Mouse (Mus musculus) myocyte (in vitro differentiated cells): ENCODE data around the gene Krt76.

ENCODE experiments used
- E2F4 ChIP-seq: IDR thresholded peaks from one replicate; pipeline ENCODE4 v1.6.1; 2011; ENCODE audit warnings: mild to moderate bottlenecking, control low read depth, moderate library complexity; ENCODE audit not compliant: insufficient read depth
- MAX ChIP-seq: IDR thresholded peaks from one replicate; pipeline ENCODE4 v1.6.1; 2011; ENCODE audit warnings: low read depth, mild to moderate bottlenecking, control low read depth
- MYOD1 ChIP-seq, 3 experiments: IDR thresholded peaks; one replicate each; pipeline ENCODE4 v1.6.1; 2011; ENCODE audit warnings: control low read depth in 2 of 3, low read depth in 2 of 3, mild to moderate bottlenecking in 2 of 3, moderate library complexity in 1 of 3; ENCODE audit not compliant: insufficient read length in 2 of 3, control insufficient read depth in 1 of 3
- POLR2A ChIP-seq: IDR thresholded peaks from one replicate; pipeline ENCODE4 v1.6.1; 2011; ENCODE audit warnings: low read depth, mild to moderate bottlenecking, control low read depth, moderate library complexity; ENCODE audit not compliant: insufficient read length
- REST ChIP-seq: IDR thresholded peaks from one replicate; pipeline ENCODE4 v1.6.1; 2011; ENCODE audit warnings: mild to moderate bottlenecking, control low read depth, moderate library complexity; ENCODE audit not compliant: insufficient read depth, insufficient read length
- SRF ChIP-seq: IDR thresholded peaks from one replicate; pipeline ENCODE4 v1.6.1; 2011; ENCODE audit warnings: low read depth; ENCODE audit not compliant: control insufficient read depth, insufficient read length
- TCF12 ChIP-seq: IDR thresholded peaks from one replicate; pipeline ENCODE4 v1.6.1; 2011; ENCODE audit warnings: mild to moderate bottlenecking, control low read depth; ENCODE audit not compliant: poor library complexity, insufficient read depth, severe bottlenecking
- TCF3 ChIP-seq: IDR thresholded peaks from one replicate; pipeline ENCODE4 v1.6.1; 2011; ENCODE audit warnings: low read depth, control low read depth; ENCODE audit not compliant: insufficient read length
- USF1 ChIP-seq: IDR thresholded peaks from one replicate; pipeline ENCODE4 v1.6.1; 2011; ENCODE audit warnings: low read depth, mild to moderate bottlenecking, control low read depth, moderate library complexity

DNA sequence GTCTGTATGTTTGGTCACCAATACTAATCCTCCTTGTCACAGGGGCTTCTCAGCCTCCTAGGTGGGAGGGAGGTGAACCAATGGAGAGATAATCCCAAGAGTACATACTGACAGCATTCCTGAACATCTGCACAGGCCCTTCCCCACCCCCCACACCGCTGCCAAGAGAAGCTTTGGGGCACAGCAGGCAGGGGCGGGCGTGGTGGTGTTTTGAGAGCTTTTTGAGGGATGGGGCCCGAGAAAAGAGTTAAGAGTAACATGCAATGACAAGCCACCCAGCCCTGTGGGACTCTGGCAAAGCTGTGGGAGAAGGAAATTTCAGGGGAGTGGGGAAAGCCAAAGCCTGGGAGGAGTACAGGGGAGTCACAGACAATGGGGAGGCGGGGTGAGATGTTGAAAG is 38.4 kb downstream of the Krt76 start:
- TF ChIP-seq MYOD1 (IDR thresholded peaks at IDR 0.05; ENCODE audit: control insufficient read depth in 1 of 3, insufficient read length in 2 of 3, low read depth in 2 of 3) (no peak), POLR2A (no peak), REST (no peak), USF1 (no peak), TCF12 (no peak), E2F4 (no peak), TCF3 (no peak), SRF (no peak), MAX (no peak)
